Mouse (Mus musculus): ENCODE results near the gene Palm3. TPM values are rescaled to one million over a fixed set of nuclear protein-coding genes. Genes with fewer than 3 reads are reported as not detected.
"Not testable (repeated sequence)": the region's sequence is repeated elsewhere in the genome, so short reads cannot be mapped to it uniquely, and the experiment has no call there.

The Palm3 gene
- polyA plus RNA-seq, 1 experiment from 2014 or later = 10.2 TPM

GRCm38 (mm10) chr8:83981533-83981932, 39.7 kb upstream of the Palm3 start:
- peaks cover 16% of the 10 kb centered on the region for H3K4me1 ChIP-seq
- WGBS = 96% methylated on average over 7 of the region's 7 CpGs
- no peak overlapping the region for H3K4me2 ChIP-seq (replicated peaks)
- H3K4me3 ChIP-seq = no peak overlapping the region
- peaks cover 63% of the 10 kb centered on the region for H3K36me3 ChIP-seq
- no peak overlapping the region for H3K27ac ChIP-seq
- ATAC-seq (ENCODE audit: low FRiP score, low read depth) = no peak
- no peaks in the 10 kb centered on the region for H3K27me3 ChIP-seq (replicated peaks)
- H3K9ac ChIP-seq = no peak overlapping the region
- H3K9me3 ChIP-seq = no peaks in the 10 kb centered on the region

- H3K4me2 ChIP-seq (replicated peaks) = no peak overlapping the region
- peaks cover 72% of the 10 kb centered on the region for H3K36me3 ChIP-seq
- ATAC-seq (ENCODE audit: low FRiP score, low read depth) = no peak
- no peaks in the 10 kb centered on the region for H3K9me3 ChIP-seq
- H3K27me3 ChIP-seq (replicated peaks) = no peaks in the 10 kb centered on the region
- no peak overlapping the region for H3K9ac ChIP-seq
- peaks cover 8% of the 10 kb centered on the region for H3K4me1 ChIP-seq
- 92% methylated on average over 4 of the region's 4 CpGs for WGBS
- no peak overlapping the region for H3K4me3 ChIP-seq
- no peak overlapping the region for H3K27ac ChIP-seq
Measured at GRCm38 (mm10) chr8:83982449-83982848, 38.8 kb upstream of the Palm3 start.

GRCm38 (mm10) chr8:83983222-83983621, 38.0 kb upstream of the Palm3 start:
- H3K9ac ChIP-seq; H3K27me3 ChIP-seq (replicated peaks); H3K4me2 ChIP-seq (replicated peaks); H3K9me3 ChIP-seq; ATAC-seq (ENCODE audit: low FRiP score, low read depth); H3K27ac ChIP-seq; H3K4me3 ChIP-seq; H3K4me1 ChIP-seq: not testable (repeated sequence)
- H3K36me3 ChIP-seq = peaks cover 76% of the 10 kb centered on the region
- 94% methylated on average over 2 of the region's 2 CpGs for WGBS

GRCm38 (mm10) chr8:83989243-83989642, 32.0 kb upstream of the Palm3 start:
- 91% methylated on average over 7 of the region's 7 CpGs for WGBS
- Histone ChIP-seq H3K4me3 (no peak overlapping the region), H3K27me3 (replicated peaks) (no peaks in the 10 kb centered on the region), H3K4me2 (replicated peaks) (no peak overlapping the region), H3K9me3 (no peaks in the 10 kb centered on the region), H3K36me3 (peaks cover 74% of the 10 kb centered on the region), H3K4me1 (no peaks in the 10 kb centered on the region), H3K27ac (no peak overlapping the region), H3K9ac (no peak overlapping the region)
- no peak for ATAC-seq (ENCODE audit: low FRiP score, low read depth)

GRCm38 (mm10) chr8:83990170-83990569, 31.1 kb upstream of the Palm3 start:
- peaks cover 76% of the 10 kb centered on the region for H3K36me3 ChIP-seq

GRCm38 (mm10) chr8:83992488-83992887, 28.8 kb upstream of the Palm3 start:
- Histone ChIP-seq H3K4me2 (replicated peaks) (no peak overlapping the region), H3K36me3 (peaks cover 58% of the 10 kb centered on the region), H3K27ac (no peak overlapping the region), H3K4me3 (no peak overlapping the region), H3K27me3 (replicated peaks) (no peaks in the 10 kb centered on the region), H3K9ac (no peak overlapping the region), H3K4me1 (peaks cover 4% of the 10 kb centered on the region; the same call in 1 of the 2 replicates), H3K9me3 (no peaks in the 10 kb centered on the region)
- WGBS = 97% methylated on average over 2 of the region's 2 CpGs
- no peak for ATAC-seq (ENCODE audit: low FRiP score, low read depth)

More at GRCm38 (mm10) chr8:83990170-83990569, 31.1 kb upstream of the Palm3 start:
- H3K4me3 ChIP-seq = no peak overlapping the region
- 95% methylated on average over 14 of the region's 14 CpGs for WGBS
- no peak for ATAC-seq (ENCODE audit: low FRiP score, low read depth)
- H3K4me2 ChIP-seq (replicated peaks) = no peak overlapping the region
- no peak overlapping the region for H3K9ac ChIP-seq
- no peaks in the 10 kb centered on the region for H3K27me3 ChIP-seq (replicated peaks)
- H3K4me1 ChIP-seq = no peaks in the 10 kb centered on the region
- no peaks in the 10 kb centered on the region for H3K9me3 ChIP-seq
- no peak overlapping the region for H3K27ac ChIP-seq

- peaks cover 43% of the 10 kb centered on the region for H3K36me3 ChIP-seq
- ATAC-seq (ENCODE audit: low FRiP score, low read depth) = no peak
Measured at GRCm38 (mm10) chr8:83994030-83994429, 27.2 kb upstream of the Palm3 start.

GRCm38 (mm10) chr8:83995973-83996372, 25.3 kb upstream of the Palm3 start:
- 13% methylated on average over 12 of the region's 12 CpGs for WGBS
- Histone ChIP-seq H3K4me3 (0 out of 2 replicates have a peak overlapping the region, but pooled peaks have one; percentile 82), H3K27me3 (replicated peaks) (peaks cover 17% of the 10 kb centered on the region), H3K9ac (no peak overlapping the region), H3K9me3 (no peaks in the 10 kb centered on the region), H3K36me3 (peaks cover 40% of the 10 kb centered on the region), H3K27ac (no peak overlapping the region), H3K4me1 (peaks cover 18% of the 10 kb centered on the region), H3K4me2 (replicated peaks) (peak overlapping the region; percentile 77)
- ATAC-seq (ENCODE audit: low FRiP score, low read depth) = no peak

More at GRCm38 (mm10) chr8:83994030-83994429, 27.2 kb upstream of the Palm3 start:
- no peak overlapping the region for H3K27ac ChIP-seq
- H3K4me3 ChIP-seq = no peak overlapping the region
- WGBS = 87% methylated on average over 3 of the region's 3 CpGs
- peaks cover 8% of the 10 kb centered on the region for H3K4me1 ChIP-seq
- H3K4me2 ChIP-seq (replicated peaks) = no peak overlapping the region
- H3K27me3 ChIP-seq (replicated peaks) = no peaks in the 10 kb centered on the region
- no peaks in the 10 kb centered on the region for H3K9me3 ChIP-seq
- no peak overlapping the region for H3K9ac ChIP-seq

- H3K4me1 ChIP-seq = peaks cover 24% of the 10 kb centered on the region
- H3K9me3 ChIP-seq = no peaks in the 10 kb centered on the region
- H3K4me3 ChIP-seq = peak overlapping the region; percentile 82
- peaks cover 37% of the 10 kb centered on the region for H3K36me3 ChIP-seq
- H3K27ac ChIP-seq = peak overlapping the region; percentile 92
- peaks cover 25% of the 10 kb centered on the region for H3K27me3 ChIP-seq (replicated peaks)
- ATAC-seq (ENCODE audit: low FRiP score, low read depth) = peak; percentile 74
- H3K4me2 ChIP-seq (replicated peaks) = peak overlapping the region; percentile 77
- 1% methylated on average over 70 of the region's 103 CpGs for WGBS
- H3K9ac ChIP-seq = peak overlapping the region; percentile 89
Measured at GRCm38 (mm10) chr8:83996567-83997505, 24.4 kb upstream of the Palm3 start.

- Histone ChIP-seq H3K4me3 (peak within 1 kb of the TSS; percentile 82), H3K4me2 (replicated peaks) (peak within 1 kb of the TSS; percentile 89), H3K4me1 (peaks cover 24% of the 10 kb centered on the region), H3K36me3 (peaks cover 34% of the 10 kb centered on the region), H3K27ac (peak within 1 kb of the TSS; percentile 92), H3K9ac (peak within 1 kb of the TSS; percentile 89), H3K9me3 (no peaks in the 10 kb centered on the region), H3K27me3 (replicated peaks) (peaks cover 25% of the 10 kb centered on the region)
- no peak for ATAC-seq (ENCODE audit: low FRiP score, low read depth)
- WGBS = under 1% methylated on average over 71 of the region's 112 CpGs
Measured at GRCm38 (mm10) chr8:83997511-83998141, 23.6 kb upstream of the Palm3 start, which contains the start of gene Samd1. Gene Samd1, plus strand, starts transcription at chr8:83997672.

- H3K9ac ChIP-seq = peak overlapping the region; percentile 81
- H3K4me1 ChIP-seq = peaks cover 24% of the 10 kb centered on the region
- peak overlapping the region; percentile 82 for H3K4me3 ChIP-seq
- peak overlapping the region; percentile 89 for H3K4me2 ChIP-seq (replicated peaks)
- no peak for ATAC-seq (ENCODE audit: low FRiP score, low read depth)
- WGBS = under 1% methylated on average over 72 of the region's 92 CpGs
- peaks cover 25% of the 10 kb centered on the region for H3K27me3 ChIP-seq (replicated peaks)
- H3K27ac ChIP-seq = peak overlapping the region; percentile 59; the same call in 1 of the 2 replicates
- no peaks in the 10 kb centered on the region for H3K9me3 ChIP-seq
- peaks cover 37% of the 10 kb centered on the region for H3K36me3 ChIP-seq
Measured at GRCm38 (mm10) chr8:83998231-83999056, 22.8 kb upstream of the Palm3 start.
